Mouse (Mus musculus): ENCODE measurements around the gene Slc35b2. TPM values are rescaled to one million over a fixed set of nuclear protein-coding genes. Genes with fewer than 3 reads are reported as not detected.

The Slc35b2 gene
- total and polyA plus RNA-seq, 3 experiments, result 57.2 to 101 (median 73.9) TPM

DNA sequence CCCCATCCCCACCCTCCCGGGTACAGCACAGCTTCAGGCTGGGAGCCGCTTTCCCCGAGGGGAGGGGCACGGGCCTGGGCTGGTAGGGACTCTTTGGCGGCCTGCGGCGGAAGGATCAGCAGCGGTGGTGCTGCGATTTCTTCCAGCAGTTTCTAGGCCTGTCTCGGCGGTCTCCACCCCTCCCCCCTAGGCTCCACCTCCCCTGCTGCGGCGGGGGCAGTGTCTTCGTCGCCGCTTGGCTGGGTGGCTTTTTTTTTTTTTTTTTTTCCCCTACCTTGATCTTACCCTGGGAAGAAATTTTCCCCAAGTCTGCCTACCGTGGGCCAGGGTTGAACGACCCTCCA is 10.1 kb downstream of the Slc35b2 start (continued):
- no peak for TF ChIP-seq USF2 (conservative IDR thresholded peaks at IDR 0.05; ENCODE audit: low read depth, low read length)
- TF ChIP-seq CHD2 (IDR thresholded peaks at IDR 0.05; ENCODE audit: low read length), result peak; percentile 87
- TF ChIP-seq HCFC1 (IDR thresholded peaks at IDR 0.05; ENCODE audit: low read depth, low read length), result peak; percentile 67
- peak; percentile 67 for TF ChIP-seq NELFE (IDR thresholded peaks at IDR 0.05; ENCODE audit: low read depth, low read length)

DNA sequence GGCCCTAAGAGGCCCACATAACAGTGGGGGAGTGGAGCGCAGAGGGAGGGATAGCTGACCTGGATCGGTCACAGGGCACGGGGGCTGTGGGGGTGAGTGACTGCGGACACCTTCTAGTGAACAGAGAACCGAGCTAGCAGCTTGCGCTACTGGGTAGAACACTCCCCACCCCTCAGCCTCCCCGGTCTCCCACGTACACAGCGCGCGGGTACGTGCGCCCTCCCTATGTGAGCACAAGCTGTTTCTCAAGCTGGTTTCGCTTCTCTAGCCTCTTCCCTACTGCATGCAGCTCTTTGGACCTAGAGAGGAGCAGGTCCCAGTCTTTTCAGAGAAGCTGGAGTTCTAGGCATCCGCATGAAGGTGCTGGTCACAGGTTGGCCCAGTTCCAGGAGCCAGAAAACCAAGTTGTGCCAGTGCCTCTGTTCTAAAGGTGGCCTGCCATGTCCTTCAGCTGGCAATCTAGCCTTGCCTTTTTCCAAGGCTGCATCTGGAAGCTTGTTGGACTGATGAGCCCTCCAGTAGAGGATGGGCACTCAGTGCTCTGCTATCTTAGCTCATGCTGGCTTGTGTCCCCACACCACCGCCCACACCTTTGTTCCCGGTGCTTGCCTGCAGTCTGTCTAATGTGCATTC is 10.6 kb downstream of the Slc35b2 start:
- Histone ChIP-seq H3K4me3 (replicated peaks in 1 of 3; ENCODE audit: low read depth in 2 of 3, low read length in 2 of 3, poor library complexity in 1 of 3) (peak overlapping the region; percentile 72 to 93 (median 83)), H3K27ac (ENCODE audit: insufficient read depth, low read depth) (peak overlapping the region; percentile 90), H3K9me3 (replicated peaks; ENCODE audit: low read length) (no peaks in the 10 kb centered on the region), H3K4me1 (ENCODE audit: control insufficient read depth in 1 of 2, insufficient read depth in 2 of 2) (peaks cover 14 to 36% of the 10 kb centered on the region in 2 experiments), H3K79me2 (replicated peaks; ENCODE audit: control insufficient read depth, extremely low read depth, insufficient read depth, poor library complexity, severe bottlenecking) (peaks cover 38% of the 10 kb centered on the region), H3K36me3 (replicated peaks in 1 of 2; ENCODE audit: control insufficient read depth in 1 of 2, insufficient read depth in 1 of 2, low read length in 1 of 2) (peaks cover 25 to 31% of the 10 kb centered on the region in 2 experiments), H3K9ac (ENCODE audit: insufficient read depth, low read depth) (peak overlapping the region; percentile 81), H3K27me3 (replicated peaks) (no peaks in the 10 kb centered on the region), H3K4me2 (ENCODE audit: insufficient read depth, low read depth, poor library complexity, severe bottlenecking) (peak overlapping the region; percentile 52)
- dilution Hi-C loops (cut with MboI; ENCODE audit: extremely low pct_ligation_motif_present, extremely low pct_unique_long_range_greater_than_20kb, low sequenced_read_pairs) (no loop called here), in situ Hi-C loops (cut with MboI; ENCODE audit: low pct_ligation_motif_present, low pct_unique_long_range_greater_than_20kb, low sequenced_read_pairs) (no loop called here)
- no peak for DNase-seq (ENCODE audit: extremely low read depth)
- no peak for TF ChIP-seq MYC (IDR thresholded peaks at IDR 0.05; ENCODE audit: low read depth, low read length)
- TF ChIP-seq EP300 (IDR thresholded peaks at IDR 0.05; ENCODE audit: low read length), result 0 out of 2 replicates have a peak, but pooled peaks have one; percentile 6
- no peak for TF ChIP-seq TBP (conservative IDR thresholded peaks at IDR 0.05; ENCODE audit: low read depth, low read length)
- TF ChIP-seq HCFC1 (IDR thresholded peaks at IDR 0.05; ENCODE audit: low read depth, low read length), result no peak
- no peak for TF ChIP-seq GABPA (IDR thresholded peaks at IDR 0.05; ENCODE audit: insufficient replicate concordance, low read depth, low read length)
- TF ChIP-seq TCF12 (IDR thresholded peaks at IDR 0.05; ENCODE audit: low read depth, low read length), result no peak
- TF ChIP-seq BHLHE40 (IDR thresholded peaks at IDR 0.05; ENCODE audit: low read depth, low read length), result no peak
- TF ChIP-seq CTCF (conservative IDR thresholded peaks at IDR 0.05 in 1 of 2, IDR thresholded peaks at IDR 0.05 in 1 of 2; ENCODE audit: low read depth in 2 of 2, low read length in 2 of 2), result no peak
- TF ChIP-seq JUND (conservative IDR thresholded peaks at IDR 0.05; ENCODE audit: low read depth, low read length), result no peak
- no peak for TF ChIP-seq MAZ (IDR thresholded peaks at IDR 0.05; ENCODE audit: low read depth, low read length)
- TF ChIP-seq UBTF (IDR thresholded peaks at IDR 0.05; ENCODE audit: low read depth, low read length), result no peak
- no peak for TF ChIP-seq MEF2A (IDR thresholded peaks at IDR 0.05; ENCODE audit: borderline replicate concordance, low read depth, low read length)
- no peak for TF ChIP-seq PAX5 (IDR thresholded peaks at IDR 0.05; ENCODE audit: low read length)
- TF ChIP-seq USF1 (IDR thresholded peaks at IDR 0.05; ENCODE audit: low read depth, low read length), result no peak
- TF ChIP-seq POLR2A (IDR thresholded peaks at IDR 0.05; ENCODE audit: low read depth, low read length), result 0 out of 2 replicates have a peak, but pooled peaks have one; percentile 15
- TF ChIP-seq MXI1 (IDR thresholded peaks at IDR 0.05; ENCODE audit: low read depth, low read length), result 0 out of 2 replicates have a peak, but pooled peaks have one; percentile 11
- TF ChIP-seq E2F4 (IDR thresholded peaks at IDR 0.05; ENCODE audit: insufficient replicate concordance, low read depth, low read length), result no peak

All from CH12.LX (cell line).